Mouse (Mus musculus): ENCODE measurements at regions not wholly inside any gene's neighbourhood (a gene's known extent, or its start where the extent isn't known, plus 50 kb on each side); places are given as distances from the start of the nearest gene placed in this dataset.

- TF ChIP-seq POLR2A (IDR thresholded peaks at IDR 0.05; ENCODE audit: control insufficient read depth in 1 of 2, insufficient read depth in 1 of 2, low read depth in 1 of 2, low read length in 2 of 2, poor library complexity in 1 of 2) (no peak), MYC (IDR thresholded peaks at IDR 0.05; ENCODE audit: low read depth, low read length) (no peak), KAT2A (conservative IDR thresholded peaks at IDR 0.05; ENCODE audit: low read depth, low read length) (no peak), ZKSCAN1 (IDR thresholded peaks at IDR 0.05; ENCODE audit: low read depth, low read length) (no peak)
Measured at GRCm38 (mm10) chr1:187441668-187442193, 166.9 kb upstream of the Esrrg start.
